Mouse (Mus musculus): ENCODE measurements around the gene Gnb5. TPM values are rescaled to one million over a fixed set of nuclear protein-coding genes. Genes with fewer than 3 reads are reported as not detected.
A peak's percentile ranks its signal among the peaks of the same experiment; 100 is the strongest.

Gene Gnb5
- polyA plus RNA-seq (2015; fragmentation: Nextera tagmentation; extraction: Ambion mirVana): 36.2 and 37.9 TPM in 2 replicates

GRCm38 (mm10) chr9:75306126-75306898 is at the start of gene Gnb5:
Gnb5 (plus strand) TSS chr9:75306288.
- Histone ChIP-seq H3K27me3 (no peaks in the 10 kb centered on the region), H3K9ac (no peak within 1 kb of the TSS), H3K36me3 (ENCODE audit: poor library complexity, severe bottlenecking) (no peaks in the 10 kb centered on the region), H3K4me2 (no peak within 1 kb of the TSS), H3K4me1 (0 out of 2 replicates have a peak, but pooled peaks cover 3% of the 10 kb centered on the region), H3K27ac (no peak within 1 kb of the TSS), H3K9me3 (replicated peaks) (no peaks in the 10 kb centered on the region), H3K4me3 (no peak within 1 kb of the TSS)
- no peak for ATAC-seq
- WGBS: 74% methylated on average over 11 of the region's 11 CpGs

- 72% methylated on average over 4 of the region's 4 CpGs for WGBS
These were observed 47.3 kb upstream of the Gnb5 start for GRCm38 (mm10) chr9:75258792-75259191.

DNA sequence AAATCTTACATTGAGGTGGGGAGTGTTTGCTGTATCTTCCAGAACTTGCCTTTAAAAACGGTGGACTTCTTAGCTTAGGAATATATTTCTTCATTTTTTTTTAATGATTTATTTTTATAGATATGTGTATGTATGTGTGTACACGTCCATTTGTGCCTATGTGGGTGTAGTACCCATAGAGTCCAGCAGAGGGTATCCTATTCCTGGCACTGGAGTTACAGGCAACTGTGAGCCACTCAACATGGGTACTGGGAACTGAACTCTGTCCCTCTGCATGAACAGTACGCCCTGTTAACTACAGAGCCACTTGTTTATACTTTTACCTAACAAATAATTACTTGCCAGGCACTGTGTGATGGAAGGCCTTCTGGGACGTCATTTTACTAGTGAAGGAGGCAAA is 46.4 kb upstream of the Gnb5 start:
- Histone ChIP-seq H3K36me3 (ENCODE audit: poor library complexity, severe bottlenecking) (no peaks in the 10 kb centered on the region), H3K4me3 (no peak overlapping the region), H3K9ac (no peak overlapping the region), H3K27me3 (no peaks in the 10 kb centered on the region), H3K27ac (no peak overlapping the region), H3K4me2 (no peak overlapping the region), H3K4me1 (peaks cover 14% of the 10 kb centered on the region), H3K9me3 (replicated peaks) (no peaks in the 10 kb centered on the region)
- 91% methylated on average over 4 of the region's 4 CpGs for WGBS
- ATAC-seq: no peak

More at GRCm38 (mm10) chr9:75258792-75259191, 47.3 kb upstream of the Gnb5 start:
- H3K4me2 ChIP-seq: no peak overlapping the region
- no peaks in the 10 kb centered on the region for H3K27me3 ChIP-seq
- no peak overlapping the region for H3K9ac ChIP-seq
- H3K27ac ChIP-seq: no peak overlapping the region
- no peaks in the 10 kb centered on the region for H3K9me3 ChIP-seq (replicated peaks)
- ATAC-seq: no peak
- H3K36me3 ChIP-seq (ENCODE audit: poor library complexity, severe bottlenecking): no peaks in the 10 kb centered on the region
- peaks cover 23% of the 10 kb centered on the region for H3K4me1 ChIP-seq
- no peak overlapping the region for H3K4me3 ChIP-seq

DNA sequence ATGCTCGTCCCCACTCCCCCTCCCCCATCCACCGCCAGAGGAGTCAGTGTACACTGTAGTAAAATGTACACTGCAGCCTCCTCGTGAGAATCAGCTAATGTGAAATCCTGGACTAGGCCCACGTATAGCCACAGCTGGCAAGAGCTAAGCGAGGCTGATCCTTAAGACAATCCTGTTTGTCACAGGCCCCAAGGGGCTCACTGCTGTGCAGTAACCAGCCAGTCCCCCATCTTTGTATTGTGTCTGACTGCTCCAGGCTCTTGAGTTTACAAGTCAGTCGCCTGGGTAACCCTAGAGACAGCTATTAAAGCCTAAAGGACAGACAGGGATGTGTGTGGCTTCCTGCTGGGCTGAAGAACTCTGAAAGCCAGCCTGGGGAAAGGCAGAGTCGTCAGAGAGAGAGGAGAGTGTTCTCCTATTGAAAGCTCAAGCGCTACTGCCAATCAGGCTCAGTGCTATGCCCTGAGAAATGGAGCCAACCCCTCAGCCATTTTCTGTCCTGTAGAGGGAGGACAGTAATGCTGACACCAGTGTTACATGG is 44.7 kb upstream of the Gnb5 start:
- Histone ChIP-seq H3K4me3 (no peak overlapping the region), H3K4me1 (peaks cover 12% of the 10 kb centered on the region), H3K27me3 (no peaks in the 10 kb centered on the region), H3K9ac (no peak overlapping the region), H3K36me3 (ENCODE audit: poor library complexity, severe bottlenecking) (no peaks in the 10 kb centered on the region), H3K4me2 (no peak overlapping the region; the same call in 1 of the 2 replicates), H3K27ac (peak overlapping the region; percentile 41; the same call in 1 of the 2 replicates), H3K9me3 (replicated peaks) (no peaks in the 10 kb centered on the region)
- ATAC-seq: peak; percentile 73
- WGBS: 1% methylated on average over 8 of the region's 8 CpGs

GRCm38 (mm10) chr9:75262235-75262826 is 43.8 kb upstream of the Gnb5 start:
- peaks cover 12% of the 10 kb centered on the region for H3K4me1 ChIP-seq
- no peak overlapping the region for H3K4me2 ChIP-seq
- H3K36me3 ChIP-seq (ENCODE audit: poor library complexity, severe bottlenecking): no peaks in the 10 kb centered on the region
- H3K9ac ChIP-seq: no peak overlapping the region
- WGBS: 67% methylated on average over 8 of the region's 8 CpGs
- no peak overlapping the region for H3K4me3 ChIP-seq
- no peaks in the 10 kb centered on the region for H3K9me3 ChIP-seq (replicated peaks)
- no peaks in the 10 kb centered on the region for H3K27me3 ChIP-seq
- H3K27ac ChIP-seq: no peak overlapping the region
- ATAC-seq: no peak

- no peak overlapping the region for H3K27ac ChIP-seq
- no peaks in the 10 kb centered on the region for H3K36me3 ChIP-seq (ENCODE audit: poor library complexity, severe bottlenecking)
- H3K4me3 ChIP-seq: no peak overlapping the region
- H3K4me1 ChIP-seq: peaks cover 12% of the 10 kb centered on the region
- H3K4me2 ChIP-seq: no peak overlapping the region
- H3K9ac ChIP-seq: no peak overlapping the region
- no peaks in the 10 kb centered on the region for H3K27me3 ChIP-seq
- no peaks in the 10 kb centered on the region for H3K9me3 ChIP-seq (replicated peaks)
- WGBS: 39% methylated on average over 3 of the region's 3 CpGs
- no peak for ATAC-seq
These were observed 41.9 kb upstream of the Gnb5 start for GRCm38 (mm10) chr9:75264008-75264718.

GRCm38 (mm10) chr9:75267147-75267546 is 38.9 kb upstream of the Gnb5 start:
- no peak for ATAC-seq

GRCm38 (mm10) chr9:75270382-75270781 is 35.7 kb upstream of the Gnb5 start:
- WGBS: 81% methylated on average over 6 of the region's 6 CpGs
- Histone ChIP-seq H3K9ac (no peak overlapping the region), H3K27ac (no peak overlapping the region), H3K36me3 (ENCODE audit: poor library complexity, severe bottlenecking) (no peaks in the 10 kb centered on the region), H3K4me3 (no peak overlapping the region), H3K4me2 (no peak overlapping the region), H3K27me3 (no peaks in the 10 kb centered on the region), H3K9me3 (replicated peaks) (no peaks in the 10 kb centered on the region), H3K4me1 (no peaks in the 10 kb centered on the region)
- ATAC-seq: no peak

More at GRCm38 (mm10) chr9:75267147-75267546, 38.9 kb upstream of the Gnb5 start:
- Histone ChIP-seq H3K9me3 (replicated peaks) (no peaks in the 10 kb centered on the region), H3K4me2 (no peak overlapping the region), H3K27me3 (no peaks in the 10 kb centered on the region), H3K9ac (no peak overlapping the region), H3K4me3 (no peak overlapping the region), H3K36me3 (ENCODE audit: poor library complexity, severe bottlenecking) (no peaks in the 10 kb centered on the region), H3K27ac (no peak overlapping the region), H3K4me1 (no peaks in the 10 kb centered on the region)
- 76% methylated on average over 6 of the region's 6 CpGs for WGBS

DNA sequence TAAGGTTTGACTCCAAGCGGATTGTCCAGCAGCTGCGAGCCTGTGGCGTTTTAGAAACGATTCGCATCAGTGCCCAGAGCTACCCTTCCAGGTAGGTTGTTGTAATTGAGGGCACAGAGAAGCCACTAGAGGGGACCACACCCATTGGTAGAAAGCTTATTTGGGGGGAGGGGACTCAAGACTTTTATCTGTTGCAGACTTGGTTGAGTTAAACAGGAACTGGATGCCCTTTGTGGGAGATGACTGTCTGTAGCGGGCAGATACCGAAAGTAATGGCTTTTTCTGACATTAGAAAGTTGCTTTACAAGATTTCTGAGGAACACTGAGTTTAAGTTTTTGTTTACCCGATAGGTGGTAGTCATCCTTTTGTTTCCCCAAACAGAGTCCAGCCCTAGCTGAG is 34.5 kb upstream of the Gnb5 start:
- no peak overlapping the region for H3K9ac ChIP-seq
- no peak overlapping the region for H3K4me2 ChIP-seq
- no peak for ATAC-seq
- no peaks in the 10 kb centered on the region for H3K4me1 ChIP-seq
- H3K4me3 ChIP-seq: no peak overlapping the region
- WGBS: 94% methylated on average over 8 of the region's 8 CpGs
- H3K27ac ChIP-seq: no peak overlapping the region
- no peaks in the 10 kb centered on the region for H3K36me3 ChIP-seq (ENCODE audit: poor library complexity, severe bottlenecking)
- H3K27me3 ChIP-seq: no peaks in the 10 kb centered on the region
- H3K9me3 ChIP-seq (replicated peaks): no peaks in the 10 kb centered on the region

DNA sequence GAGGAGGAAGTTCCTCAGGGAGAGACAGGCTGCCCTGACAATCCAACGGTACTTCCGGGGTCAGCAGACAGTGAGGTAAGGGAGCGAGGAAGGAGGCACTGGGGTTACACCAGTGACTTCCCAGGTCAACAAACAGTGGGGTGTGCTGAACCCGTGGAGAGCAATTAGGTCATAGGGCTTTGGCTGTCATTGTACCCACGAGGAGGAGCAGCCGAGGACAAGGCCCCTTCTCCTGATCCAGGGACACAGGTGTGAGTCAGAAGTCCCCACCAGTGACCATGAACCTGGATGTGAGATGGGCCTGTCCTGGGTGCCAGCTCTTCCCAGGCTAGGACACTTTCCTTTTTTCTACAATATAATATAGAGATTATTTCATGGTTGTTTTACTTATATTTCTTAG is 32.4 kb upstream of the Gnb5 start:
- Histone ChIP-seq H3K4me1 (no peaks in the 10 kb centered on the region), H3K4me3 (no peak overlapping the region), H3K27me3 (no peaks in the 10 kb centered on the region), H3K4me2 (no peak overlapping the region), H3K9me3 (replicated peaks) (no peaks in the 10 kb centered on the region), H3K9ac (no peak overlapping the region), H3K36me3 (ENCODE audit: poor library complexity, severe bottlenecking) (no peaks in the 10 kb centered on the region), H3K27ac (no peak overlapping the region)
- 73% methylated on average over 6 of the region's 6 CpGs for WGBS
- ATAC-seq: no peak

GRCm38 (mm10) chr9:75274486-75274885 is 31.6 kb upstream of the Gnb5 start:
- Histone ChIP-seq H3K27ac (no peak overlapping the region), H3K36me3 (ENCODE audit: poor library complexity, severe bottlenecking) (no peaks in the 10 kb centered on the region), H3K4me3 (no peak overlapping the region), H3K4me2 (no peak overlapping the region), H3K9ac (no peak overlapping the region), H3K27me3 (no peaks in the 10 kb centered on the region), H3K9me3 (replicated peaks) (no peaks in the 10 kb centered on the region), H3K4me1 (no peaks in the 10 kb centered on the region)
- no peak for ATAC-seq
- WGBS: 91% methylated on average over 5 of the region's 5 CpGs

GRCm38 (mm10) chr9:75275051-75275450 is 31.0 kb upstream of the Gnb5 start:
- no peaks in the 10 kb centered on the region for H3K4me1 ChIP-seq
- H3K4me3 ChIP-seq: no peak overlapping the region
- no peaks in the 10 kb centered on the region for H3K9me3 ChIP-seq (replicated peaks)
- H3K27me3 ChIP-seq: no peaks in the 10 kb centered on the region
- no peak overlapping the region for H3K4me2 ChIP-seq
- H3K36me3 ChIP-seq (ENCODE audit: poor library complexity, severe bottlenecking): no peaks in the 10 kb centered on the region
- no peak overlapping the region for H3K9ac ChIP-seq
- 95% methylated on average over 9 of the region's 9 CpGs for WGBS
- H3K27ac ChIP-seq: no peak overlapping the region
- ATAC-seq: no peak

Measured in forebrain, embryonic 13.5 days (tissue).